Mouse (Mus musculus): ENCODE data around the gene Cux1. TPM values are rescaled to one million over a fixed set of nuclear protein-coding genes. Genes with fewer than 3 reads are reported as not detected.
A peak's percentile ranks its signal among the peaks of the same experiment; 100 is the strongest.
"Not testable (repeated sequence)": the region's sequence is repeated elsewhere in the genome, so short reads cannot be mapped to it uniquely, and the experiment has no call there.

The Cux1 gene
- polyA plus RNA-seq, 1 experiment, result 69.2 TPM

- Histone ChIP-seq H3K27me3 (ENCODE audit: control insufficient read depth, insufficient read depth, low read length) (no peaks in the 10 kb centered on the region), H3K27ac (ENCODE audit: insufficient read depth, low read length) (no peak overlapping the region), H3K4me1 (ENCODE audit: control insufficient read depth, insufficient read depth, low read length) (no peaks in the 10 kb centered on the region), H3K4me3 (replicated peaks; ENCODE audit: insufficient read depth, low read depth, low read length) (no peak overlapping the region)
- TF ChIP-seq POLR2A (IDR thresholded peaks at IDR 0.05; ENCODE audit: borderline replicate concordance, insufficient read depth, low read length) (no peak), CTCF (IDR thresholded peaks at IDR 0.05; ENCODE audit: borderline replicate concordance, insufficient read depth, low read depth, low read length) (no peak)
- DNase-seq, result no peak
- WGBS, result 82% methylated on average over 18 of the region's 18 CpGs
These were observed 350.2 kb downstream of the Cux1 start for GRCm38 (mm10) chr5:136217004-136217665.

GRCm38 (mm10) chr5:136215958-136216357 lies 351.3 kb downstream of the Cux1 start:
- 20% methylated on average over 5 of the region's 5 CpGs for WGBS
- Histone ChIP-seq H3K4me3 (replicated peaks; ENCODE audit: insufficient read depth, low read depth, low read length) (no peak overlapping the region), H3K4me1 (ENCODE audit: control insufficient read depth, insufficient read depth, low read length) (no peaks in the 10 kb centered on the region), H3K27ac (ENCODE audit: insufficient read depth, low read length) (no peak overlapping the region), H3K27me3 (ENCODE audit: control insufficient read depth, insufficient read depth, low read length) (no peaks in the 10 kb centered on the region)
- DNase-seq, result no peak
- TF ChIP-seq POLR2A (IDR thresholded peaks at IDR 0.05; ENCODE audit: borderline replicate concordance, insufficient read depth, low read length) (no peak), CTCF (IDR thresholded peaks at IDR 0.05; ENCODE audit: borderline replicate concordance, insufficient read depth, low read depth, low read length) (no peak)

- H3K4me1 ChIP-seq (ENCODE audit: control insufficient read depth, insufficient read depth, low read length), result no peaks in the 10 kb centered on the region
- no peak overlapping the region for H3K4me3 ChIP-seq (replicated peaks; ENCODE audit: insufficient read depth, low read depth, low read length)
- H3K27ac ChIP-seq (ENCODE audit: insufficient read depth, low read length), result no peak overlapping the region
- no peaks in the 10 kb centered on the region for H3K27me3 ChIP-seq (ENCODE audit: control insufficient read depth, insufficient read depth, low read length)
- no peak for TF ChIP-seq POLR2A (IDR thresholded peaks at IDR 0.05; ENCODE audit: borderline replicate concordance, insufficient read depth, low read length)
- TF ChIP-seq CTCF (IDR thresholded peaks at IDR 0.05; ENCODE audit: borderline replicate concordance, insufficient read depth, low read depth, low read length), result peak; percentile 19; the same call in 1 of the 2 replicates
- no peak for DNase-seq
- WGBS, result 87% methylated on average over 3 of the region's 3 CpGs
These were observed 352.1 kb downstream of the Cux1 start for GRCm38 (mm10) chr5:136215211-136215610.

GRCm38 (mm10) chr5:136213716-136214115 lies 353.6 kb downstream of the Cux1 start:
- Histone ChIP-seq H3K27me3 (ENCODE audit: control insufficient read depth, insufficient read depth, low read length) (no peaks in the 10 kb centered on the region), H3K4me1 (ENCODE audit: control insufficient read depth, insufficient read depth, low read length) (no peaks in the 10 kb centered on the region), H3K27ac (ENCODE audit: insufficient read depth, low read length) (no peak overlapping the region), H3K4me3 (replicated peaks; ENCODE audit: insufficient read depth, low read depth, low read length) (no peak overlapping the region)
- no peak for TF ChIP-seq POLR2A (IDR thresholded peaks at IDR 0.05; ENCODE audit: borderline replicate concordance, insufficient read depth, low read length)
- no peak for TF ChIP-seq CTCF (IDR thresholded peaks at IDR 0.05; ENCODE audit: borderline replicate concordance, insufficient read depth, low read depth, low read length)
- WGBS, result 59% methylated on average over 5 of the region's 5 CpGs
- DNase-seq, result no peak

GRCm38 (mm10) chr5:136212716-136213115 lies 354.6 kb downstream of the Cux1 start:
- no peaks in the 10 kb centered on the region for H3K27me3 ChIP-seq (ENCODE audit: control insufficient read depth, insufficient read depth, low read length)
- TF ChIP-seq POLR2A (IDR thresholded peaks at IDR 0.05; ENCODE audit: borderline replicate concordance, insufficient read depth, low read length) (no peak), CTCF (IDR thresholded peaks at IDR 0.05; ENCODE audit: borderline replicate concordance, insufficient read depth, low read depth, low read length) (no peak)
- no peak overlapping the region for H3K27ac ChIP-seq (ENCODE audit: insufficient read depth, low read length)
- H3K4me1 ChIP-seq (ENCODE audit: control insufficient read depth, insufficient read depth, low read length), result no peaks in the 10 kb centered on the region
- WGBS, result 92% methylated on average over 11 of the region's 11 CpGs
- no peak for DNase-seq
- H3K4me3 ChIP-seq (replicated peaks; ENCODE audit: insufficient read depth, low read depth, low read length), result no peak overlapping the region

- not testable (repeated sequence) for H3K27me3 ChIP-seq (ENCODE audit: control insufficient read depth, insufficient read depth, low read length); H3K4me3 ChIP-seq (replicated peaks; ENCODE audit: insufficient read depth, low read depth, low read length); DNase-seq; H3K27ac ChIP-seq (ENCODE audit: insufficient read depth, low read length); H3K4me1 ChIP-seq (ENCODE audit: control insufficient read depth, insufficient read depth, low read length)
- WGBS, result 90% methylated on average over 14 of the region's 14 CpGs
These were observed 355.8 kb downstream of the Cux1 start for GRCm38 (mm10) chr5:136211341-136212102.

- Histone ChIP-seq H3K27me3 (ENCODE audit: control insufficient read depth, insufficient read depth, low read length) (no peaks in the 10 kb centered on the region), H3K4me3 (replicated peaks; ENCODE audit: insufficient read depth, low read depth, low read length) (no peak overlapping the region), H3K27ac (ENCODE audit: insufficient read depth, low read length) (no peak overlapping the region), H3K4me1 (ENCODE audit: control insufficient read depth, insufficient read depth, low read length) (no peaks in the 10 kb centered on the region)
- no peak for DNase-seq
- TF ChIP-seq CTCF (IDR thresholded peaks at IDR 0.05; ENCODE audit: borderline replicate concordance, insufficient read depth, low read depth, low read length), result no peak
- no peak for TF ChIP-seq POLR2A (IDR thresholded peaks at IDR 0.05; ENCODE audit: borderline replicate concordance, insufficient read depth, low read length)
- WGBS, result 74% methylated on average over 5 of the region's 5 CpGs
These were observed 356.7 kb downstream of the Cux1 start for GRCm38 (mm10) chr5:136210549-136210948.

GRCm38 (mm10) chr5:136201832-136202231 lies 365.5 kb downstream of the Cux1 start:
- Histone ChIP-seq H3K4me1 (ENCODE audit: control insufficient read depth, insufficient read depth, low read length) (0 out of 2 replicates have a peak, but pooled peaks cover 3% of the 10 kb centered on the region), H3K27ac (ENCODE audit: insufficient read depth, low read length) (no peak overlapping the region), H3K4me3 (replicated peaks; ENCODE audit: insufficient read depth, low read depth, low read length) (no peak overlapping the region), H3K27me3 (ENCODE audit: control insufficient read depth, insufficient read depth, low read length) (no peaks in the 10 kb centered on the region)
- DNase-seq, result peak; percentile 58 to 72
- TF ChIP-seq CTCF (IDR thresholded peaks at IDR 0.05; ENCODE audit: borderline replicate concordance, insufficient read depth, low read depth, low read length) (peak; percentile 95), POLR2A (IDR thresholded peaks at IDR 0.05; ENCODE audit: borderline replicate concordance, insufficient read depth, low read length) (no peak)
- WGBS, result 26% methylated on average over 7 of the region's 7 CpGs

Measured in cerebellum, adult 2 months (tissue).